In the genomic region with DNA sequence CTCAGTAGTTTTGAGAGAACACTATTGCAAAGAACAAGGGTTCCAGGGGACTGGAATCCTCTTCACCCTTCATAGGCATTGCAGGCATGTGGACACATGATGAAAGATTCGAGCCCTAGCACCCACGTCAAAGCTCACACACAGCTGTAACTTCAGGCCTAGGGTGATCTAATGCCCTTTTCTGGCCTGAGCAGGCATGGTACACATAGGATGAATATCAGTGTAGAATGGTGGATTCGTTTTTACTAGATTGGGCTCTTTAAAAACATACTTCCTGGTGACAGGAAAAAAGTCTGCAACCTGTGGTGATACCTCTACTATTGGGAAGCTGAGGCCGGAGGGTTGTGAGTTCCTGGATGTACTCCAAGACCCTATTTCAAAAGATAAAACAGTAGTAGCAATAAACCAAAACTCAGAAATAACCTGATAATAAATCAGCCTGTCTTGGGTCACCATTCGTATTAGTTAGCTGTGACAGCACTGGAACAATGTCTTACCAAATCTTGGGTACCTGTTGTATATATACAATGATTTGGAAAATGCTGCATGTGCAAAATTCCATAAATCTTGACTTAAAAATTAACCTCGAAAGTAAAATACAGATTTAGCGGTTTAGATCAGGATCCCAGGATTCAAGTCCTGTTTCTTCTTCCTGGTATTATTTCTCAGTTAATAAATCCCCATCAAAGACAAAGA, we compare ENCODE assay signal across 8 mouse cellular contexts. TPM values are rescaled to one million over a fixed set of nuclear protein-coding genes. Genes with fewer than 3 reads are reported as not detected.
DNase-seq lines count a peak whose midpoint lies in the region; ATAC-seq and TF ChIP-seq lines count a peak whose summit lies in the region.

No protein-coding gene starts in this region.

- peak in 1 of 2 experiments; percentile 39; a peak in 1 of 4 replicates for TF ChIP-seq POLR2A in MEL (IDR thresholded peaks at IDR 0.05; ENCODE audit: control insufficient read depth in 1 of 2, insufficient read depth in 1 of 2, low read depth in 1 of 2, low read length in 2 of 2, poor library complexity in 1 of 2)

- DNase-seq in heart, postnatal 4 days = no peak
- DNase-seq in MEL (ENCODE audit: low read depth, low spot score) = peak; percentile 61
- peak; percentile 11 for DNase-seq in midbrain, embryonic 14.5 days
- no peak for DNase-seq in gastrocnemius, postnatal 25 days
- DNase-seq in thymus, postnatal 25 days = no peak
- no peak for DNase-seq in frontal cortex, postnatal 36 days (ENCODE audit: low spot score in 2 of 2)

- 23% methylated on average over 7 of the region's 7 CpGs for WGBS in heart, embryonic 14.5 days
- 36% methylated on average over 7 of the region's 7 CpGs for WGBS in hindbrain, embryonic 12.5 days
- WGBS in midbrain, embryonic 14.5 days = 40% methylated on average over 7 of the region's 7 CpGs

- peak overlapping the region; percentile 81 to 93 for H3K4me3 ChIP-seq in heart, embryonic 14.5 days (ENCODE audit: control insufficient read depth in 1 of 2, insufficient read depth in 1 of 2, low read depth in 1 of 2, low read length in 2 of 2)
- H3K4me3 ChIP-seq in MEL (ENCODE audit: control insufficient read depth in 1 of 2, insufficient read depth in 1 of 2, low read depth in 2 of 2, low read length in 2 of 2) = peak overlapping the region; percentile 62 to 78
- peak overlapping the region; percentile 74 for H3K4me3 ChIP-seq in hindbrain, embryonic 12.5 days
- H3K4me3 ChIP-seq in midbrain, embryonic 14.5 days (replicated peaks; ENCODE audit: low read depth, low read length) = peak overlapping the region; percentile 75

- no peak for TF ChIP-seq RAD21 in MEL (IDR thresholded peaks at IDR 0.05; ENCODE audit: low read depth, low read length)

- H3K27ac ChIP-seq in heart, embryonic 14.5 days (replicated peaks in 1 of 2; ENCODE audit: control insufficient read depth in 1 of 2, insufficient read depth in 1 of 2, low read depth in 2 of 2, low read length in 2 of 2) = peak overlapping the region; percentile 41 to 95; a peak in 3 of 4 replicates
- H3K27ac ChIP-seq in MEL (ENCODE audit: control insufficient read depth, low read depth, low read length) = peak overlapping the region; percentile 58; the same call in 1 of the 2 replicates
- peak overlapping the region; percentile 93 for H3K27ac ChIP-seq in hindbrain, embryonic 12.5 days
- H3K27ac ChIP-seq in midbrain, embryonic 14.5 days (replicated peaks; ENCODE audit: low read depth, low read length) = peak overlapping the region; percentile 89

- H3K36me3 ChIP-seq in heart, embryonic 14.5 days (ENCODE audit: control insufficient read depth, insufficient read depth, low read length) = peaks cover 38% of the 10 kb centered on the region
- peaks cover 4 to 19% of the 10 kb centered on the region in 2 experiments for H3K36me3 ChIP-seq in MEL (ENCODE audit: control insufficient read depth in 1 of 2, insufficient read depth in 2 of 2, low read length in 2 of 2)
- peaks cover 10% of the 10 kb centered on the region; the same call in 1 of the 2 replicates for H3K36me3 ChIP-seq in hindbrain, embryonic 12.5 days
- peaks cover 33% of the 10 kb centered on the region for H3K36me3 ChIP-seq in midbrain, embryonic 14.5 days (ENCODE audit: control insufficient read depth, insufficient read depth, low read length)

- peaks cover 4 to 13% of the 10 kb centered on the region in 2 experiments for H3K4me1 ChIP-seq in heart, embryonic 14.5 days (ENCODE audit: control insufficient read depth in 2 of 2, insufficient read depth in 2 of 2, low read length in 2 of 2)
- peaks cover 2 to 3% of the 10 kb centered on the region in 2 experiments; a peak in 3 of 4 replicates for H3K4me1 ChIP-seq in MEL (ENCODE audit: control insufficient read depth in 1 of 2, insufficient read depth in 2 of 2, low read length in 2 of 2)
- H3K4me1 ChIP-seq in hindbrain, embryonic 12.5 days = peaks cover 14% of the 10 kb centered on the region
- peaks cover 11% of the 10 kb centered on the region for H3K4me1 ChIP-seq in midbrain, embryonic 14.5 days (ENCODE audit: control insufficient read depth, insufficient read depth, low read length)

- peaks cover 3% of the 10 kb centered on the region; the same call in 1 of the 2 replicates for H3K79me2 ChIP-seq in MEL (ENCODE audit: control insufficient read depth, insufficient read depth, low read length, poor library complexity)

- ATAC-seq in heart, embryonic 14.5 days (ENCODE audit: insufficient number of reproducible peaks, insufficient read depth, low FRiP score, low read depth) = no peak
- no peak for ATAC-seq in hindbrain, embryonic 12.5 days (ENCODE audit: low FRiP score)
- no peak for ATAC-seq in midbrain, embryonic 14.5 days (ENCODE audit: low FRiP score, low TSS enrichment)

- 0 out of 2 replicates have a peak, but pooled peaks cover 4% of the 10 kb centered on the region for H3K27me3 ChIP-seq in heart, embryonic 14.5 days (ENCODE audit: control insufficient read depth, insufficient read depth, low read length)
- no peaks in the 10 kb centered on the region for H3K27me3 ChIP-seq in MEL (ENCODE audit: control insufficient read depth in 1 of 2, insufficient read depth in 2 of 2, low read length in 2 of 2)
- no peaks in the 10 kb centered on the region for H3K27me3 ChIP-seq in hindbrain, embryonic 12.5 days
- H3K27me3 ChIP-seq in midbrain, embryonic 14.5 days (ENCODE audit: control insufficient read depth, insufficient read depth, low read length) = no peaks in the 10 kb centered on the region

- peak overlapping the region; percentile 68 for H3K4me2 ChIP-seq in heart, embryonic 14.5 days (ENCODE audit: low read length)
- H3K4me2 ChIP-seq in hindbrain, embryonic 12.5 days (replicated peaks) = peak overlapping the region; percentile 61
- peak overlapping the region; percentile 72 for H3K4me2 ChIP-seq in midbrain, embryonic 14.5 days (ENCODE audit: low read length)

- peak overlapping the region; percentile 89 for H3K9ac ChIP-seq in heart, embryonic 14.5 days (ENCODE audit: low read length)
- peak overlapping the region; percentile 79 for H3K9ac ChIP-seq in MEL (ENCODE audit: control insufficient read depth, low read depth, low read length, poor library complexity, severe bottlenecking)
- H3K9ac ChIP-seq in hindbrain, embryonic 12.5 days = peak overlapping the region; percentile 76; the same call in 1 of the 2 replicates
- peak overlapping the region; percentile 79 for H3K9ac ChIP-seq in midbrain, embryonic 14.5 days (replicated peaks; ENCODE audit: low read length)

- H3K9me3 ChIP-seq in heart, embryonic 14.5 days (ENCODE audit: control insufficient read depth, low read length) = no peaks in the 10 kb centered on the region
- no peaks in the 10 kb centered on the region for H3K9me3 ChIP-seq in MEL (replicated peaks; ENCODE audit: insufficient read depth, low read length)
- no peaks in the 10 kb centered on the region for H3K9me3 ChIP-seq in hindbrain, embryonic 12.5 days (replicated peaks)
- H3K9me3 ChIP-seq in midbrain, embryonic 14.5 days (ENCODE audit: control insufficient read depth, low read length) = no peaks in the 10 kb centered on the region

- no peak for TF ChIP-seq EP300 in MEL (IDR thresholded peaks at IDR 0.05; ENCODE audit: low read depth in 1 of 2, low read length in 2 of 2)

- no peak for TF ChIP-seq CTCF in MEL (IDR thresholded peaks at IDR 0.05 in 2 of 3, conservative IDR thresholded peaks at IDR 0.05 in 1 of 3; ENCODE audit: control insufficient read depth in 1 of 3, insufficient read depth in 1 of 3, low read depth in 2 of 3, low read length in 3 of 3, poor library complexity in 1 of 3, severe bottlenecking in 1 of 3)

RNA-seq across cellular contexts. Expression of a gene that starts 0.7 kb away (rescaled TPM):
- polyA plus RNA-seq in heart, embryonic 14.5 days (2014; fragmentation: Nextera tagmentation; extraction: Ambion mirVana) = 123 and 125 TPM in 2 replicates
- total RNA-seq in heart, postnatal 4 days (2021) = 10 to 100 TPM; 94.6 to 98.6 TPM
- 10.3 and 14.3 TPM in 2 replicates for total RNA-seq in MEL (2012; rRNA removed)
- 10 to 100 TPM in 1 of 2 experiments, not detected in 1; 11.9 TPM for polyA plus RNA-seq in MEL (2012; ENCODE audit: insufficient read depth in 1 of 2, insufficient read length in 2 of 2, low read depth in 1 of 2, low replicate concordance in 2 of 2, missing spikeins in 1 of 2)
- 101 and 114 TPM in 2 replicates for polyA plus RNA-seq in hindbrain, embryonic 12.5 days (2016; fragmentation: Nextera tagmentation; extraction: Ambion mirVana)
- 125 and 132 TPM in 2 replicates for polyA plus RNA-seq in midbrain, embryonic 14.5 days (2014; fragmentation: Nextera tagmentation; extraction: Ambion mirVana)
- total RNA-seq in gastrocnemius, postnatal 25 days (2021) = 10 to 100 TPM; 90.6 to 97.2 TPM

RNA-seq across cellular contexts. Expression of a gene that starts 13.8 kb away (rescaled TPM):
- 28.7 and 31.2 TPM in 2 replicates for polyA plus RNA-seq in heart, embryonic 14.5 days (2014; fragmentation: Nextera tagmentation; extraction: Ambion mirVana)
- 10 to 100 TPM; 34.4 to 37.6 TPM for total RNA-seq in heart, postnatal 4 days (2021)
- total RNA-seq in MEL (2012; rRNA removed) = 54.6 and 63.3 TPM in 2 replicates
- polyA plus RNA-seq in MEL (2012; ENCODE audit: insufficient read depth in 1 of 2, insufficient read length in 2 of 2, low read depth in 1 of 2, low replicate concordance in 2 of 2, missing spikeins in 1 of 2) = 100 to 1,000 TPM in 1 of 2 experiments, 10 to 100 TPM in 1; 78.9 to 152 TPM
- polyA plus RNA-seq in hindbrain, embryonic 12.5 days (2016; fragmentation: Nextera tagmentation; extraction: Ambion mirVana) = 62.7 and 69.4 TPM in 2 replicates
- polyA plus RNA-seq in midbrain, embryonic 14.5 days (2014; fragmentation: Nextera tagmentation; extraction: Ambion mirVana) = 54.8 and 57.3 TPM in 2 replicates
- total RNA-seq in gastrocnemius, postnatal 25 days (2021) = 10 to 100 TPM; 12.8 to 15.0 TPM

RNA-seq across cellular contexts. Expression of a gene that starts 19.5 kb away (rescaled TPM):
- polyA plus RNA-seq in heart, embryonic 14.5 days (2014; fragmentation: Nextera tagmentation; extraction: Ambion mirVana) = 30.6 and 34.1 TPM in 2 replicates
- 10 to 100 TPM; 13.2 to 14.3 TPM for total RNA-seq in heart, postnatal 4 days (2021)
- 7.9 and 8.1 TPM in 2 replicates for total RNA-seq in MEL (2012; rRNA removed)
- 1 to 10 TPM in 1 of 2 experiments, not detected in 1; 7.9 TPM for polyA plus RNA-seq in MEL (2012; ENCODE audit: insufficient read depth in 1 of 2, insufficient read length in 2 of 2, low read depth in 1 of 2, low replicate concordance in 2 of 2, missing spikeins in 1 of 2)
- 40.0 and 41.9 TPM in 2 replicates for polyA plus RNA-seq in hindbrain, embryonic 12.5 days (2016; fragmentation: Nextera tagmentation; extraction: Ambion mirVana)
- polyA plus RNA-seq in midbrain, embryonic 14.5 days (2014; fragmentation: Nextera tagmentation; extraction: Ambion mirVana) = 34.7 and 45.0 TPM in 2 replicates
- 10 to 100 TPM; 18.7 to 19.2 TPM for total RNA-seq in gastrocnemius, postnatal 25 days (2021)

RNA-seq across cellular contexts. Expression of a gene that starts 20.2 kb away (rescaled TPM):
- 6.5 and 10.0 TPM in 2 replicates for polyA plus RNA-seq in heart, embryonic 14.5 days (2014; fragmentation: Nextera tagmentation; extraction: Ambion mirVana)
- 1 to 10 TPM; 2.7 to 2.9 TPM for total RNA-seq in heart, postnatal 4 days (2021)
- 0.04 TPM in 1 of 2 replicates, not detected in the other for total RNA-seq in MEL (2012; rRNA removed)
- polyA plus RNA-seq in MEL (2012; ENCODE audit: insufficient read depth in 1 of 2, insufficient read length in 2 of 2, low read depth in 1 of 2, low replicate concordance in 2 of 2, missing spikeins in 1 of 2) = not detected
- polyA plus RNA-seq in hindbrain, embryonic 12.5 days (2016; fragmentation: Nextera tagmentation; extraction: Ambion mirVana) = 5.9 and 6.9 TPM in 2 replicates
- polyA plus RNA-seq in midbrain, embryonic 14.5 days (2014; fragmentation: Nextera tagmentation; extraction: Ambion mirVana) = 19.3 and 32.7 TPM in 2 replicates
- total RNA-seq in gastrocnemius, postnatal 25 days (2021) = under 1 TPM; 0.05 to 0.75 TPM

RNA-seq across cellular contexts. Expression of a gene that starts 29.9 kb away (rescaled TPM):
- polyA plus RNA-seq in heart, embryonic 14.5 days (2014; fragmentation: Nextera tagmentation; extraction: Ambion mirVana) = 0.70 and 1.1 TPM in 2 replicates
- total RNA-seq in heart, postnatal 4 days (2021) = under 1 TPM; 0.38 to 0.52 TPM
- not detected in 2 replicates for total RNA-seq in MEL (2012; rRNA removed)
- polyA plus RNA-seq in MEL (2012; ENCODE audit: insufficient read depth in 1 of 2, insufficient read length in 2 of 2, low read depth in 1 of 2, low replicate concordance in 2 of 2, missing spikeins in 1 of 2) = not detected
- 3.0 and 3.1 TPM in 2 replicates for polyA plus RNA-seq in hindbrain, embryonic 12.5 days (2016; fragmentation: Nextera tagmentation; extraction: Ambion mirVana)
- 2.7 TPM in 2 replicates for polyA plus RNA-seq in midbrain, embryonic 14.5 days (2014; fragmentation: Nextera tagmentation; extraction: Ambion mirVana)
- under 1 TPM in 1 of 2 experiments, not detected in 1; 0.13 TPM for total RNA-seq in gastrocnemius, postnatal 25 days (2021)

Comparison
In these comparisons a context has a peak if more than half of its experiments do, and no peak if none do; other contexts are left out.
1. DNase-seq: peak in MEL (single experiment) and midbrain, embryonic 14.5 days (single experiment); none in heart, postnatal 4 days (single experiment), gastrocnemius, postnatal 25 days (single experiment), thymus, postnatal 25 days (single experiment) and frontal cortex, postnatal 36 days (0 of 2).
2. Peak in every context shown above with its lines, with median percentiles within 50 percentile points of each other: H3K27ac ChIP-seq, H3K4me2 ChIP-seq, H3K4me3 ChIP-seq and H3K9ac ChIP-seq.